In the genomic region with DNA sequence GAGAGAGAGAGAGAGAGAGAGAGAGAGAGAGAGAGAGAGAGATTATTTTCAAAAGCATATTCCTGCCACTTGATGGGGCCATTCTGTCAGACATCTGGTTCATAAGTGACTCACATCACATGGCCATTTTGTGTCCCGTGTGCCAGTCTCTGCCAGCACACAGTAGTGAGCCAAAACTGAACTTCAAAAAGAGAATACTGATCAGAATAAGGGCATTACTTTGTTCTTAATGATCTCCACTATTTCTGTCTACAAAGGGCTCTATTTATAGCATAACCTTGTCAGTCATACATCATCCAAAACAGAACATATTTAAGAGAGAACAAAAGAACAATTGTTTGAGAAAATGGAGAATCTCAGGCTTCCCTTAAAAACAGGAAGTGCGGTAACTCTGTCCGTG, we compare ENCODE assay signal across 14 mouse cellular contexts. TPM values are rescaled to one million over a fixed set of nuclear protein-coding genes. Genes with fewer than 3 reads are reported as not detected.
A peak's percentile ranks its signal among the peaks of the same experiment; 100 is the strongest.
DNase-seq lines count a peak whose midpoint lies in the region; ATAC-seq lines count a peak whose summit lies in the region.
"Had no signal": no experiment of that assay in that cellular context is flagged by ENCODE, and none has a peak within 500 bp of the region (broad histone marks: within the 10 kb centered on the region; RNA-seq: fewer than 3 reads in every experiment).

No protein-coding gene starts in this region.

- peak; percentile 26 for DNase-seq in CD4-positive, CD25-positive, alpha-beta regulatory T cell, adult 2 months (ENCODE audit: low read depth, low spot score)
- DNase-seq in layer of hippocampus, adult 11-12 months (ENCODE audit: low spot score), result peak; percentile 40
- no peak for DNase-seq in layer of hippocampus, postnatal 10 days (ENCODE audit: low spot score in 2 of 2)
- DNase-seq in 3134 (ENCODE audit: extremely low read depth, insufficient read length, low spot score) (peak; percentile 17), adipocyte (ENCODE audit: low spot score) (peak; percentile 15)
- DNase-seq in urinary bladder, postnatal 36 days (ENCODE audit: low spot score in 2 of 2), result no peak
- DNase-seq in kidney, postnatal 4 days, result no peak
- DNase-seq: B cell, adult 2 months; cerebellum, adult 9-10 months; right cerebral cortex, postnatal 14 days had no signal

- no peak for ATAC-seq in CD4-positive, CD25-positive, alpha-beta regulatory T cell, adult 4 months
- ATAC-seq: intestine, embryonic 16.5 days had no signal

RNA-seq across cellular contexts. Expression of gene Spcs2, which starts 28.2 kb away (rescaled TPM):
- polyA plus RNA-seq in CD4-positive, CD25-positive, alpha-beta regulatory T cell, adult 4 months (2017; shearing (Covaris generic)), result 100 to 1,000 TPM; 466 to 576 TPM
- 10 to 100 TPM; 90.0 to 96.3 TPM for total RNA-seq in layer of hippocampus, postnatal 10 days (2021)

RNA-seq across cellular contexts. Expression of gene Xrra1, which starts 32.6 kb away (rescaled TPM):
- polyA plus RNA-seq in CD4-positive, CD25-positive, alpha-beta regulatory T cell, adult 4 months (2017; shearing (Covaris generic)), result under 1 TPM in 1 of 2 experiments, not detected in 1; 0.39 TPM
- 1 to 10 TPM; 1.2 TPM for total RNA-seq in layer of hippocampus, postnatal 10 days (2021)
- total RNA-seq: hematopoietic stem cell, adult 5-6 weeks had no signal
- polyA plus RNA-seq: liver, embryonic 16.5 days had no signal

Comparison
In these comparisons a context has a peak if more than half of its experiments do, and no peak if none do; other contexts are left out.
1. DNase-seq: peak in CD4-positive, CD25-positive, alpha-beta regulatory T cell, adult 2 months (single experiment), layer of hippocampus, adult 11-12 months (single experiment), 3134 (single experiment) and adipocyte (single experiment); none in layer of hippocampus, postnatal 10 days (0 of 2), urinary bladder, postnatal 36 days (0 of 2) and kidney, postnatal 4 days (0 of 2).